Mouse (Mus musculus): ENCODE data around the gene Klhl28. TPM values are rescaled to one million over a fixed set of nuclear protein-coding genes. Genes with fewer than 3 reads are reported as not detected.

Gene Klhl28
- 10 to 100 TPM; 23.9 to 24.8 TPM for total RNA-seq (2021)
- long read RNA-seq, full-length matches to known transcripts: 2 of 2 reads
- long read RNA-seq, partial matches to known transcripts: 0 of 2 reads
- long read RNA-seq, other reads (novel, unspliced or antisense): 0 of 2 reads

DNA sequence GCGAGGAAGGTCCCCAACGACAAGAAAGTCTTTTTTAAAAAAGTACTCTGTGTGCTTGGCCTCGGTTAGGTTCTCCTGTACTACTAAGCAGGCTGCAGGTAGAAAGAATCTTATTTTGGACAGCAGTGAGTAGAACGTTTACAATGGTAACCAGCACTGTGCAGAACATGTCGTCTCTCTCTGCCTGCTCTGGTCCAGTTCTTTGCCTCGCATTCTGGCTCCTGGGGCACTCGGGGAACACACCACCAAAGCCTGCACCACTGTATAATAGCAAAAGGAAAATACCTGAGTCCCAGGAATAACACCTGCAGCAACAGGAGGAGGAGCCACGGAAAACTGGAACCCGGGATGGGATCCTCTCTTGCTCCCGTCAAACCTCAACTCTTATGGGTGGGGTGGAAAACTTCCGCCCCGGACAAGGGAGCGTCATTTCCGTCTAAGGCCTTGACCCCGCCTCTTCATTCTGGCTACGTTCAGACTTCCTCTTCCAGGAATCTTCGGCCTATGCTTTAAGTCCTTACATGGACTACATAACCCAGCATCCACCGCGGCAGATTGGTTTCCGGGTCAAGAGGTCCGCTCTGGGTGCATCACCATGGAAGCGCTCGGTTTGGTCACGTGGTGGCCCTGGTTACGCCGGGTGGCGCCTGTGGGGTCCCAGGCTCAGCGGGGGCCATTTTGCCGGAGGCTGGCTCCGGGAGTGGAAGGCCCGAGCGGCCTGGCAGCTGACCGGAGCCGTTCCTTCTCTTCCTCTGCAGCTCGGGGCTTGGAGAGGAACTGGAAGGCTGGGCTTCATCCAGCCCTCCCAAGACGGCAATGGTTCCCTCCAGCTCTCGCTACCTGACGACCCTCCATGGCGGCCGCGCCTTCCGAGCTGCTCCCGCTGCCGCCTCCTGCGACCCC lies at the start of gene Klhl28, which contains the start of gene Togaram1:
Gene Klhl28, minus strand, starts transcription at position 411 of the 903 bp plus-strand sequence.
Gene Togaram1, plus strand, starts transcription at position 681 of the 903 bp plus-strand sequence.
- peak; percentile 99 for DNase-seq (ENCODE audit: low spot score in 2 of 2)

DNA sequence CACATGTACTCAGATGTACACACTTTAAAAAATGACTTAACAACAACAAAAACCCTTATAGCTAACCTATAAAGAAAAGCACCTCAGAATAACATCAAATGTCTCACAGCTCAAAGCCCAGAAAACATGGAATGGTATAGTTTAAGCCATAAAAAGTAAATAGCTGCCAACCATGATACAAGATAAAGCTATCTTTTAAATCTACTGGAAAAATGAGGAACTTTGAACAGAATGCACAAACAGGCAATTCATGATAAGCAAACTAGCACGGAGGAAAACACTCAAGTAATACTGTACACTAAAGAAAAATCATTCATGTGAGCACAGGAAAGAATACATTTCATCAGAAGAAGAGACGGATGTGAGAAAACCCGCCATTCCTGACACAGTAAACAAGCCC lies 42.4 kb upstream of the Klhl28 start:
- no peak for DNase-seq (ENCODE audit: low spot score in 2 of 2)

DNA sequence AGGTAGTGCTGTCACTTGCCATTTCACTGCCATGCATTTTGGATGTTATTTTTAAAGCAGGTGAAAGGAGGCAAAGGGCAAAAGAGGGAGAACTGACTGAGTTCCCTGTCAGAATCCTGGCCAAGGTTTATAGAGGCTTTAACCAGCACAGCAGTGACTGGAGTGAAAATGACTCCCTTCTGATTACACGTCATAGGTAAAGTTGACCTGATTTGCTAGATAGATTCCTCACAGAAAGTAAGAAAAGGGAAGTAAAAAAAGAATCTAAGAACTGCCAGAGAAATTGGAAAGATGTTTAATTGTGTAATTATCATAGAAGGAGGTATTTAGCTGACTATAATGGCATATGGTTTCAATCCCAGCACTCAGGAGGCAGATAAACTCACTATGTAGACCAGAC lies 12.2 kb upstream of the Klhl28 start:
- DNase-seq (ENCODE audit: low spot score in 2 of 2): no peak

DNA sequence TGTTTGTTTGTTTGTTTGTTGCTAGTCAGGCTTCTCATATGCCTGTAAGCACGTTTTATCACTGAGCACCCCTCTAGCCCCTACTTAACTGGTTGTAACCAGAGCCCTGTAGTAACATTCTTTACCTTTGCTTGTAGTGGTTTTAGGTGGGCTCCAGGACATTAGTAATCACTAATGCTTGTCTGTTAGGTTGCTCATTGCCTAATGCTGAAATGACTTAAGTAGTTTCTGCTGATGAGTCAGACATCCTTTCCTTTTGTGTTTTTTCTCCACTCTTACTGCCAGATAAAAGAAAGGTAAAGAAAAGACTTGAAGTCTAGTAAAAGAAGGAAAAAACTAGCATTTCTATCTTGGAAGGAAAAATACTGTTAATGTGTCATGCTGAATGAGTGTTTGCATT lies 10.9 kb upstream of the Klhl28 start:
- DNase-seq (ENCODE audit: low spot score in 2 of 2): no peak

DNA sequence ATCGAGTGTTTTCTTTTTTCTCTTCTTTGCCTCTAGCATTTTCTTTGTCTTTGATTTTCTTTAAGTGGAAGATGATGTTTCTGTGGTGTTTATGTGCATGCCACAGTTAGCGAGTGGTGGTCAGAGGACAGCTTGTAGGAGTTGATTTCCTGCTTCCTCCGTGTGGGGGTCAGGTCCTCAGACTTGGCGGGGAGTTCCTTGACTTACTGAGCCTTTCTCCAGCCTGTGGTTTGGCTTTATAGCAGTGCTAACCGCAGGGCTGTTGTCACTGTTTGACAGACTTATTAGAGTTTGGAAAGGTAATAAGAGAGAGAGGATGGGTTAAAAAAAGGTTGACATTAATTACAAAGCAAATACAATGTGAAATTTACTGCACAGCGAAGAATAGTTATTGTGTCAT lies 10.2 kb upstream of the Klhl28 start:
- no peak for DNase-seq (ENCODE audit: low spot score in 2 of 2)

DNA sequence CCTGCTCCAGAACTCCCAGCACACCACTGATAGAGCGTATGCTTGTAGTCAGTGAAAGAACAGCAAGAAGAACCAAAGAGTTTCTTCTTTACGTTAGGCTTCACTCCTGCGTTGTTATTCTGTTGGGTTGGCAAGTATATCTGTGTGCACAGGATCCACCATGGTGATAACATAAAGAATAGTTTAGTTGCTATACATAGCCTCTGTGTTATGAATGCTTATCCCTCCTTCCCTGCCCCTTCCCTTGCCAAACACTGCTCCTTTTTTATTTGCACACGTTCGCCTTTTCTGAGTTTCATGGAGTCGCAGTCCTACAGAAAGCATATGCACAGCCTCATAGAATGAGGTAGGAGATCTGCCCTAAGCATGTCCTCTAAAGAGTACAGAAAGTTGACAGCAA lies 6.7 kb upstream of the Klhl28 start:
- DNase-seq (ENCODE audit: low spot score in 2 of 2): no peak

DNA sequence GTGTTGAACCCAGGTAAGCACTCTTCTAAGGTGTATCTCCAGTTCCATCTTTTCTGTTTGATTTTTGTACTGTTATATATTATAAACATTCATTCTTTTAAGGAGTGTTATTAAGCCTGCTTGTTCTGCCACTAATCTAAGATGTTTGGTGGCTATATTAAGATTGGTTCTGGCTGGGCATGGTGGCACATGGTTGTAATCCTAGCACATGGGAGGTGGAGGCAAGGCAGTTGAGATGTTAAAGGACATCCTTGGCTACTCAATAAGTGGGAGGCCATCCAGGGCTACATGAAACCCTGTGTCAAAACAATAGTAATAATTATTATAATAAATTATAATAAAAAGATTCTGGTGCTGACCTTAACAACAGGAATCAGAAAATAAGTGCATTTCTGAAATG lies 6.1 kb upstream of the Klhl28 start:
- DNase-seq (ENCODE audit: low spot score in 2 of 2): no peak

DNA sequence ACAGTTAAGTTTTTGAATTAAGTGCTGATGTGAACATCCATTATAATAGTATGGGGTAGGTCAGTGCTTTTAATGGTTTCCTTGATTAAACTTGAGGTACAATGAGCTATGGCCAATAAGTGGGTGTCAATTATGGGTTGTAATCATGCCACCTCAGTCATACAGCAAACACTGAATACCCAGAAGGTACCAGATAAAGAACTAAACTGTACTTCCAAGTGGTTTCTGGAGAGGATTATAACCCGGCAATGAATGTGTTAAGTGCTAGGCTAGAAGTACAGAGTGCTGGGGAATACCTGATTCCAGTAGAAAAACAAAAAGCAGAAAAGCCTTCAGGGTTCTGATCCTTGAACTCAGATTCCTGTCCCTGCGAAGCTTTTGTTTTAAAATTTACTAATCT lies 2.7 kb upstream of the Klhl28 start:
- DNase-seq (ENCODE audit: low spot score in 2 of 2): no peak

DNA sequence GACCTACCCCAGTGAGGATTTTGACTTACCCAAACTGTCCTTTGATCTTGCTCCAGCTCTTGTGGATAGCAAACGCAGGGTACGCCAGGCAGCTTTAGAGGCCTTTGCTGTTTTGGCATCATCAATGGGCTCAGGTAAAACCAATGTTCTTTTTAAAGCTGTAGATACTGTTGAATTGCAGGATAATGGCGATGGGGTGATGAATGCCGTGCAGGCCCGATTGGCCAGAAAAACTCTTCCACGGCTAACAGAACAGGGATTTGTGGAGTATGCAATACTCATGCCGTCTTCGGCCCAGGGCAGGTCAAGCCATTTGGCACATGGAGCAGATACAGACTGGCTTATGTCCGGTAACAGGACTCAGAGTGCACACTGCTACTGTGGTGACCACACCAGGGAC lies 2.1 kb upstream of the Klhl28 start:
- DNase-seq (ENCODE audit: low spot score in 2 of 2): peak in 1 of 2 experiments; percentile 9

DNA sequence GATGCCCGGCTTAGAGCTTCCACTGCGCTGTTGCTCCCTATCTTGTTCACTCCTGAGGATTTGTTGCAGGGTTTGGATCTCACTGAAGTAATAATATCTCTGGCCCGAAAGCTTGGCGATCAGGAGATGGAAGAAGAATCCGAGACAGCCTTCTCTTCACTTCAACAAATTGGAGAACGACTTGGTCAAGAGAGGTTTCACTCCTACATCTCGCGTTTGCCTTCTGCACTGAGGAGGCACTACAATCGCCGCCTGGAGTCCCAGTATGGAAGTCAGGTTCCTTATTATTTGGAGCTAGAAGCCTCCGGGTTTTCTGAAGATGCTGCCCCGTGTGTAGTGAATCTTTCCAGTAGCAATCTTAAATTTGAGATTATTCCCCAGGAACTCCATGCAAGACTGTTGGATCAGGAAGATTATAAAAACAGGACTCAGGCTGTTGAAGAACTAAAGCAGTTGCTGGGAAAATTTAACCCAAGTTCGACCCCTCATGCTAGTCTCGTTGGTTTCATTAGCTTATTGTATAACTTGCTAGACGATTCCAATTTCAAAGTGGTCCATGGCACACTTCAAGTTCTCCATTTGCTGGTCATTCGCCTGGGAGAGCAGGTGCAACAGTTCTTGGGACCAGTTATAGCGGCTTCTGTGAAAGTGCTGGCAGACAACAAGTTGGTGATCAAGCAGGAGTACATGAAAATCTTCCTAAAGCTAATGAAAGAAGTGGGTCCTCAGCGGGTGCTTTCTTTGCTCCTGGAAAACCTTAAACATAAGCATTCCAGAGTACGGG lies 1.5 kb upstream of the Klhl28 start:
- DNase-seq (ENCODE audit: low spot score in 2 of 2): peak in 1 of 2 experiments; percentile 4

DNA sequence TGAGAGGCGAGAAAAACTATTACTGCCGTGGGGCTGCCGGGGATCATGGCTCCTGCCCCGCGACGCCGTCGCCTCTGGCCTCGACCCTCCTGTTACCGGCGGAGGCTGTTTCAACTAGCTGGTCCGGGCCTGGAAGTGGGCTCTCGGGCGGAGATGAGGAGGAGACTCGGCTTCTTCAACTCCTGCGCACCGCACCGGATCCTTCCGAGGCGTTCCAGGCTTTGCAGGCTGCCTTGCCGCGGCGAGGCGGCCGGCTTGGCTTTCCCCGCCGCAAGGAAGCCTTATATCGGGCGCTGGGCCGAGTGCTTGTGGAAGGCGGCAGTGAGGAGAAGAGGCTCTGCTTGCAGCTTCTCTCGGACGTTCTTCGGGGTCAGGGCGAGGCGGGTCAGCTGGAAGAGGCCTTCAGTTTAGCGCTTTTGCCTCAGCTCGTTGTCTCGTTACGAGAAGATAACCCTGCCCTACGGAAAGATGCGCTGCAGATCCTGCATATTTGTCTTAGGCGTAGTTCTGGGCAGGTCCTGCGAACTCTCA lies 832 bp upstream of the Klhl28 start:
- DNase-seq (ENCODE audit: low spot score in 2 of 2): peak; percentile 58 to 65

DNA sequence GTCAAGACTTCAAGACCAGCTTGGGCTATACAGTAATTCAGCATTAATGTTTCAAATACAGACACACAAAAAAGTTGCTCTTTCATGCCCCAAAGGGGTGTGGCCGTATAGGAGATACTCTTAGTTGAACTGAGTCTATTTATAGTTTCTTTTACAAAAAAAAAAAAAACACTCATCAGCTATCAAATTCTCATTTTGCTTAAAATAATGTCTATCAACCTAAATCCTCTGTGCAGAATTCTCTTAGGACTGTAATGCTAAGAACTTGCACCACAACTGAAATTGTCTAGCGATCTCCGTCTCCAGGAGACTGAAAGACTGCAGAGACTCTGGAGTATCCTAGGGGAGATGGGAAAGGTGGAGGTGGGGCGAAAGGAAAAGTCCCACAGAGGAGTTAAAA lies 774 bp downstream of the Klhl28 start:
- DNase-seq (ENCODE audit: low spot score in 2 of 2): no peak

DNA sequence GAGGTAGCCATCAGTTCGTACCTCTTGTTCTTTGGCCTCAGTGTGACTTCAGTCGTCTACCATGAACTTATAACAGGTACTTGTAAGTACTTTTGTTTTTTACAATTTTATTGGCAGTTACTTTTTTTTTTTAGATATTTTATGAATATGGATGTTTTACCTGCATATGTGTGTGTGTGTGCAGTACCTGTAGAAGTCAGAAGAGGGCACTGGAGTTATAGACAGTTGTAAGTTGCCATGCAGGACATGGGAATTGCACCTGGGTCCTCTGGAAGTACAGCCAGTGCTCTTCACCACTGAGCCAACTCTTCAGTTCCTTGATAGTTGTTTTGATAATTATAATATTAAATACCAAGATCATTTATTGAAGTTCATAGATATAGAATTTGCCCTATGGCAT lies 27.8 kb downstream of the Klhl28 start:
- no peak for DNase-seq (ENCODE audit: low spot score in 2 of 2)

DNA sequence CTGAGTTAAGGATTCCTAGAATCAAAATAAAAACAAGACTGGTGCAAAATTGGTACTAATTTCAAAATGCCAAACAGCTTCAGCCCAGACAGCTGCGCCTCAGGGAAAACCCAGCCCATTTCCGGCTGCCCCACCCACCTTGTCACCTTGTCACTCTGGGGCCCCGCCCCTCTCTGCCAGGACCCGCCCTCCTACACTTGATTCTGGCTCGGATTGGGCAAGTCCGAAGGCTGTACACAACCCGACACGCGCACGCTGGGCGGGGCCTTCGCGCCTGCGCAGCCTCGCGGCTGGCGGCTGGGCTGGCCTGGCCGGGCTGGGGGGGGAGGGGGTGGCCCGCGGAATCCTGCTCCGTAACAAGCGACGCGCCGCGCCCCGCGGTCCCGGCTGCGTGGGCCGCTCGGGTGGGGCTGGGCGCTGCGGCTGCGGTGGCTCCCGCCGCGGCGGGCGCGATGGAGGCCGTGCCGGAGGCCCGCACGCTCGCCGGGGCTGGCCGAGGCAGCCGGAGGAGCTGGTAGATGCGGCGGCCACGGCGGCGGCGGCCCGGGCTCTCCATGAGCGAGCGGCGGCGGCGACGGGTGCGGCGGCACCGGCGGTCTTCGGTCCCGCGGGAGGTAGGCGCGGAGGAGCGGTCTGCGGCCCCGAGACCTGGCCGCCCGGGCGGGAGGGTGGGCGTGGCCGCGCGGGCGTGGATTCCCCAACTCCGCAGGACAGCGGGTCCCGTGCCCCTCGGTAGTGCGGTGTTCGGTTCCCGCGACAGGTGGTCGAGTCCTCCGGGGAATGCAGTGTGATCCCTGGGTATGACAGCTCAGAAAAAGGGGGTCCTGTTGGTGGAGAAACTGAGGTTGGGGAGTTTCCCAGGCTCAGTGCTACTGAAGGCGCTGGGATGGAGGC lies 47.5 kb downstream of the Klhl28 start, which contains the start of gene Gm527:
Gene Gm527, plus strand, starts transcription at position 329 of the 894 bp plus-strand sequence.
- peak; percentile 89 to 94 for DNase-seq (ENCODE audit: low spot score in 2 of 2)

DNA sequence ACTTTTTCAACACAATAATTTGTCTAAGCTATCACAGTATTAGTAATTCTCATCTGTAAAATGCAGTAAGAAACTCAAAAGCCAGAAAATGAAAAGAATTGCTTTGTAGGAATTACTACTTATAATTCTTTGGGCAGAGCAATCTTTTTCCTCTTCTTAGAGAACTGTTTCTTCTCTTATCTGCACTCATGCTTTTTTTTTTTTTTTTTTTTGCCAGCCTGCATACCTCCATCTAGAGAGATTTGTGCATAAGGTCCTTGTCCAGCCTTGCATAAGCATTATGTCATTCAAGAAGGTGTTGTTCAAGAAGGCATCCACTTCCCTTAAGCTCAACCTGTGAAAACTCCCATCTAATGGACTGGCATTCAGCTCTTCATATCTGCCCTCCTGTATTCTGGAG lies 48.6 kb downstream of the Klhl28 start:
- DNase-seq (ENCODE audit: low spot score in 2 of 2): no peak

DNA sequence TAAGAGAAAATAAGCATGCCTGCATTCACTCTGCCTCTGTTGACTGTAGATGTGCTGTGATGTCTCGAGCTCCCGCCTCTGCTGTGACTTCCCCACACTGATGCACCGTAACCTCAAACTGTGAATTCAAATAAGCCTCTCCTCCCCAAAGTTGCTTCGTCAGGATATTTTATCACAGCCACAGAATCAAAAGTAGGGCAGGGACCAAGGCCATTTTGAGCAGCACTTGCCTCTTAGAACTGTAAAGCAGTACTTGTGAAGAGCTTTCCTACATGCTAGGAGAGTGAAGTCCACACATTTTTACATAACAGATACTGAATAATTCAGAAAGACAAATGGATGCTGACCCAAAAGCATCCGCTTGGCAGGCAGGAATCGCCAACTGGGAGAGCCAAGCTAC lies 52.3 kb downstream of the Klhl28 start:
- no peak for DNase-seq (ENCODE audit: low spot score in 2 of 2)

DNA sequence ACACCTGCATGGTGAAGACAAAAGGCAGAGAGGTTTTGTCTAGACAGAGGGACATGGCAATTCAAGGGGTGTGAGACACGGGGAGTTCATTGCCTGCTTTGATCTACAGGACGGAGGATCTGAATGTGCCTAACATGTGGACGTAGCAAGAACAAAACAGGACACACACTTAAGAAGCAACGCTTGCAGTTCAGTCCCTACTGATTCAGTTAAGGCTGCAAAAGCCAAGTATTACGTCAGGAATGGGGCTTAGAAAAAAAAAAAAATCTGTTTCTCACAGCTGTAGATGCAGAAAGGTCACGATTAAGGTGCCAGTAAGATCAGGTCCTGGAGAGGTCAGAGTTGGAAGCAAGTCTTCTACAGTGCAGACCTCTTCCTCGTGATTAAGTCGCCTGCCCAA lies 62.1 kb downstream of the Klhl28 start:
- no peak for DNase-seq (ENCODE audit: low spot score in 2 of 2)

DNA sequence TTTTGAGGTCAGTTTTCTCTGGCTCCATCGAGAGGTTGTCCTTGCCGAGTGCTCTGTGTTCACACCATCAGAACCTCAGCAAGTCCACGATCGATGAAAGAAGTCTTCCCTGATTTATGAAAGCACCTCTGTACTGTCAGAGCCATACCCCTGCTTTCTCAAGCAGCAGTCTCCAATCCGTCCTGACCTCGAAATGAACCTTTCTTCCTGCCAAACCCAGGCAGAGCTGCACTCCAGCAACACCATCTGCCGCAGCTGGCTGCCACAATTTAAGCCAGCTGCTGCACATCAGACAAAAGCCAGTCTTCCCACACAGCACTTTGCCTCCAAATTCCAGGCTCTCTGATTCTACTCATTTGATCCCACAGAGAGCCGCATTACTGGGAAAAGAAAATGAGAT lies 62.8 kb downstream of the Klhl28 start:
- DNase-seq (ENCODE audit: low spot score in 2 of 2): peak in 1 of 2 experiments; percentile 19

DNA sequence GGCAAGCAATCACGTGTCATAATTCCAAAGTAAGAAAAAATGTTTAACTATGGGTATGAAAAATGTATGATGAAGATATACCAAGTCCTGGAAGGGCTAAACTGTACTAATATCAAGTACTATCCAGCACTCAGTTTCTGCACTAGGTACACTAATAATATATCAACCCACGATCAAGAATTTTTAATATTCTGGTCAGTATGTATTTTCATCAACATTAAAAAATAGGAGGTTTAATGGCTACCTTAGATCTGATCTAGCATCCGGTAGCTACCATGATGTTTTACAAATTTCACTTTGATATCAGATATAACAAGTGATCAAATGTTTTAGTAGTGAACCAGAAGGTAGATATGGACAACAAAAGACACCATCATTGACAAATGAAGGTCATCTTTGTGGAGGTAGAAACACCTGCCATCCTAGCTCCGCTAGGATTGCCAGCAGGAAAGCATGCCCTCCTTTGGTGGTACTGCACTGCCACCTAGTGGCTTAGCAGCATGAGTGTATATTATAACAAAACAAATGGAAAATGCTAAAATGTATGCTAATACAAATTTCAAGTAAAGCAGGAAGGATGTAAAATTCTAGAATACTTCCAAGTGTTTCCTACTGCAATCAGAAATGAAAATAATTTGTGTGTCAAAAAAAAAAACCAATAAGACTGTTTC lies 68.1 kb downstream of the Klhl28 start:
- peak; percentile 72 to 80 for DNase-seq (ENCODE audit: low spot score in 2 of 2)

Measured in layer of hippocampus, postnatal 10 days (tissue).